Mouse (Mus musculus) pancreas, adult 10 weeks (tissue): ENCODE measurements around the gene Dgcr8. TPM values are rescaled to one million over a fixed set of nuclear protein-coding genes. Genes with fewer than 3 reads are reported as not detected.

ENCODE experiments used
- polyA plus RNA-seq: library from polyadenylated mRNA; stranded (reverse); fragments of 350-450 nt; fragmentation: Illumina TruSeq; extraction: RNeasy Lipid Tissue Mini Kit (QIAGEN cat#74804); gene quantifications from one replicate; pipeline ENCODE4 v1.2.3, GENCODE M21; 2015; ENCODE audit warnings: low read depth, low replicate concordance; ENCODE audit not compliant: insufficient read depth

Dgcr8 gene
- 5.9 TPM for polyA plus RNA-seq

DNA sequence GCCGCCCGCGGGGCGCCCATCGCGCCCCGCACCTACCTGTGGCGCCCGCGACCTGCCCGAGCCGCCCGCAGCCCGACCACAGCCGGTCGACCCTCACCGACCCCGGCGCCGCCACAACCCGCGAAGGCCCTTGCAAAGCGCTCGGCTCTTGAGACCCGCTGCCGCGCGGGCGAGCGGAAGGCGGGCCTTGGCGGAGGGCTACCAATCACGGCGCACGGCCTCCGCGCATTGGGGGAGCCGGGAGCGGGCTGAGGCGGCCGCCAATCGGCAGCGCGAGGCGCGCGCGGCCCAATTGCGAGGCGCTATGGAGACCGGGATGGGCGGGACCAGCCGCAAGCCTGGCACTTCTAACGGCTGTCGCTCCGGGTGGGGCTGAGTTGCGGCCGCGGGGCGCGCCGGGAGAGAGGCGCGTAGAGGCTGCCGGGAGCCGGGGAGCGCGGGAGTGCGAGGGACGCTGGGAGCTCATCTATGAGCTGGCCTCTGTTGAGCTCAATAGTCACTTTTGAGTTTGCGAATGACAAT, at the start of gene Dgcr8:
Dgcr8 (minus strand) TSS at position 180 of the 522 bp plus-strand sequence.

DNA sequence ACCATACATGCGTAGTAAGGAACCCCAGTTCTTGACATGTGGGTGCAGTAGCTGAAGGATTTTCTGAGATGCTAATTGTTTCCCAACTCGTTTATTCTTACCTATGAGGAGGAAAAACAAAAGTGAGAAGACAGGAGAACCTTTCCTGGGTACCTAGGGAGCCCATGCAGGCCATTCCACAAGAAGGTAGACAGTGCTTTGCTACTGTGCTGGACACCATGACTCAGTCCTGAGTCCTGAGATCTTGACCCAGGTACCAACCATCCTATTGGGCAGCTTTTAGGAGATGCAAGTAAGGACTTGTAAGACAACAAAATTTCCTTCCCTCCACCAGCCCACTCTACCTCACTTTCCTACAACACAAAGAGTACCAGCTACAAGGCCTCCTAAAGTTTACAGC, 30.8 kb downstream of the Dgcr8 start, which contains the start of gene Gm49776:
Gm49776 (minus strand) TSS at position 101 of the 400 bp plus-strand sequence.

GRCm38 (mm10) chr16:18248433-18249363, 40.3 kb downstream of the Dgcr8 start, which contains the start of the genes Trmt2a and Ranbp1:
Trmt2a (plus strand) TSS chr16:18248679.
Ranbp1 (minus strand) TSS chr16:18248732.

DNA sequence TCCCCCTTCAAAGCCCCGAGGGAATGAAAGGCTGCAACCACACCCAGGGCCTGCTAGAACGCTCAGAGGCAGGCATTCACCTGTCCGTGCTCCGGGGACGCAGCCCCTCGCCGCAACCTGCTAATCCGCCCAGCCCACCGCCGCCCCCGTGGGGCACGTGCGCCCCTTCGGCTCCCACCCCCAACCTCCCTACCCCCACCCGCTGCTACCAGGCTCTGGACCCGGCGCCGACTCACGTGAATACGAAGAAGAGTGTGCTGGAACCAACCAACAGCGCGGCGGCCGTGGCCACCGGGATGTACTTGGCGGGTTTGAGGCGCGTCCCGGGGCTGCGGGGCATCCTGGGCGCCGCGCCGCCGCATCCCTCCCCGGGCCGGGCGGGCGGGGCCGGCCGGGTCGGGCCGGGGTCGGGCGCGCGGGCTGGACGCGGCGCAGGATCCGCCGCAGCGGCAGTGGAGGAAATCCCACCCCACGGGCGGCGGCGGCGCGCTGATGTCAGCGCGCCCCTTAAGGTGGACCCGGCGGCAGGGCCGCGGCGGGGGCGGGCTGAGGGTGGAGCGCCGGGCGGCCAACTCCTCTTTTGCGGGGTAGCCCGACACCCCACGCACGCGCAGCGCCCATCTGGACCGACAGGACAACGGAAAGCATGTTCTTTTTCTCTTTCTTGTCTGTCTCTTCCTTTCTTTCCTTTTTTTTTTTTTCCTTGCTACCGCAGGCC, 54.2 kb downstream of the Dgcr8 start, which contains the start of gene Zdhhc8:
Zdhhc8 (minus strand) TSS at position 466 of the 718 bp plus-strand sequence.

GRCm38 (mm10) chr16:18217579-18217978, 71.5 kb downstream of the Dgcr8 start, which contains the start of gene Ccdc188:
Ccdc188 (plus strand) TSS chr16:18217879.

Other genes starting within 250 kb of the Dgcr8 start
- 22.8 TPM for gene Dgcr6, start 236.4 kb downstream of the Dgcr8 start, polyA plus RNA-seq
- gene Prodh, start 199.0 kb downstream of the Dgcr8 start, polyA plus RNA-seq, result 19.4 TPM
- gene Rtn4r, start 161.6 kb downstream of the Dgcr8 start, polyA plus RNA-seq, result 0.85 TPM
- gene Ccdc188, start 71.4 kb downstream of the Dgcr8 start, polyA plus RNA-seq, result not detected
- gene Zdhhc8, start 54.1 kb downstream of the Dgcr8 start, polyA plus RNA-seq, result 5.1 TPM
- 31.2 TPM for gene Trmt2a, start 40.6 kb downstream of the Dgcr8 start, polyA plus RNA-seq
- gene Ranbp1, start 40.5 kb downstream of the Dgcr8 start, polyA plus RNA-seq, result 17.3 TPM
- not detected for gene Gm49776, start 30.9 kb downstream of the Dgcr8 start, polyA plus RNA-seq
- gene Tango2, start 58.9 kb upstream of the Dgcr8 start, polyA plus RNA-seq, result 13.1 TPM
- gene Arvcf, start 58.9 kb upstream of the Dgcr8 start, polyA plus RNA-seq, result 10.9 TPM
- 7.0 TPM for gene Txnrd2, start 137.1 kb upstream of the Dgcr8 start, polyA plus RNA-seq
- gene Comt, start 137.6 kb upstream of the Dgcr8 start, polyA plus RNA-seq, result 18.8 TPM
- 0.89 TPM for gene Gnb1l, start 209.5 kb upstream of the Dgcr8 start, polyA plus RNA-seq
- 1.1 TPM for gene Rtl10, start 209.7 kb upstream of the Dgcr8 start, polyA plus RNA-seq